Mouse (Mus musculus) heart, postnatal 0 days (tissue): ENCODE data around the gene Pcdh10. TPM values are rescaled to one million over a fixed set of nuclear protein-coding genes. Genes with fewer than 3 reads are reported as not detected.
A peak's percentile ranks its signal among the peaks of the same experiment; 100 is the strongest.

Experiments used
- ATAC-seq: fragments of 200-750 bp; cut with Nextera tagmentation; 2 replicates; pipeline ENCODE4 v1.8.0; 2017; ENCODE audit warnings: low read depth, moderate number of reproducible peaks, moderate library complexity; ENCODE audit not compliant: insufficient read depth
- DNase-seq: peaks from one replicate; pipeline ENCODE4 v3.0.0-alpha.2; 2016; ENCODE audit warnings: low spot score
- H3K27ac ChIP-seq: fragments of 300-500 bp; sonication (generic); 2 replicates; pipeline ENCODE4 v1.5.1; 2014; ENCODE audit warnings: low read depth, mild to moderate bottlenecking
- H3K27me3 ChIP-seq: fragments of 300-500 bp; sonication (generic); 2 replicates; pipeline ENCODE4 v1.6.1; 2014; ENCODE audit warnings: low read length, mixed read lengths; ENCODE audit not compliant: control insufficient read depth, insufficient read depth
- H3K36me3 ChIP-seq: fragments of 300-500 bp; sonication (generic); replicated peaks from 2 replicates; pipeline ENCODE4 v1.6.1; 2014; ENCODE audit warnings: low read length, mixed read lengths; ENCODE audit not compliant: control insufficient read depth, insufficient read depth
- H3K4me1 ChIP-seq: fragments of 300-500 bp; sonication (generic); 2 replicates; pipeline ENCODE4 v1.6.1; 2014; ENCODE audit warnings: antibody characterized with exemption; ENCODE audit not compliant: control insufficient read depth, insufficient read depth
- H3K4me2 ChIP-seq: fragments of 300-500 bp; sonication (generic); 2 replicates; pipeline ENCODE4 v1.6.1; 2014; ENCODE audit warnings: low read depth, mild to moderate bottlenecking, low read length, moderate library complexity
- H3K4me3 ChIP-seq: fragments of 300-500 bp; sonication (generic); 2 replicates; pipeline ENCODE4 v1.5.1; 2014; ENCODE audit warnings: low read depth, low read length
- H3K9ac ChIP-seq: fragments of 300-500 bp; sonication (generic); replicated peaks from 2 replicates; pipeline ENCODE4 v1.6.1; 2014; ENCODE audit warnings: low read depth, low read length, mixed read lengths
- H3K9me3 ChIP-seq: fragments of 300-500 bp; sonication (generic); replicated peaks from 2 replicates; pipeline ENCODE4 v1.6.1; 2016; ENCODE audit warnings: low read length; ENCODE audit not compliant: control insufficient read depth
- CTCF ChIP-seq: IDR thresholded peaks from 2 replicates; pipeline ENCODE4 v1.5.1; 2016; ENCODE audit warnings: antibody characterized with exemption, control low read depth, low read depth
- EP300 ChIP-seq: IDR thresholded peaks from 2 replicates; pipeline ENCODE4 v1.6.1; 2016; ENCODE audit warnings: antibody characterized with exemption, low read depth
- WGBS: fragments of 180-500 bp; shearing (Covaris S2); extraction: QIAGEN DNeasy Blood & Tissue Kit; methylation state at CpG from one replicate; pipeline ENCODE4 v1.1.7; 2014; 5-methylcytosine and 5-hydroxymethylcytosine counted together
- polyA plus RNA-seq: library from polyadenylated mRNA; unstranded; fragments of >200 nt; fragmentation: Nextera tagmentation; extraction: Ambion mirVana; gene quantifications from 2 replicates; pipeline ENCODE4 v1.2.1, GENCODE M21; 2015
- total RNA-seq: library from RNA; depleted of rRNA; stranded (reverse); fragments of >200 nt; gene quantifications from 2 replicates; pipeline ENCODE4 v1.2.3, GENCODE M21; 2014; ENCODE audit warnings: low replicate concordance; rRNA removed

Pcdh10 gene
- total RNA-seq (0.19 and 3.8 TPM in 2 replicates), polyA plus RNA-seq (0.01 TPM in 1 of 2 replicates, not detected in the other)

DNA sequence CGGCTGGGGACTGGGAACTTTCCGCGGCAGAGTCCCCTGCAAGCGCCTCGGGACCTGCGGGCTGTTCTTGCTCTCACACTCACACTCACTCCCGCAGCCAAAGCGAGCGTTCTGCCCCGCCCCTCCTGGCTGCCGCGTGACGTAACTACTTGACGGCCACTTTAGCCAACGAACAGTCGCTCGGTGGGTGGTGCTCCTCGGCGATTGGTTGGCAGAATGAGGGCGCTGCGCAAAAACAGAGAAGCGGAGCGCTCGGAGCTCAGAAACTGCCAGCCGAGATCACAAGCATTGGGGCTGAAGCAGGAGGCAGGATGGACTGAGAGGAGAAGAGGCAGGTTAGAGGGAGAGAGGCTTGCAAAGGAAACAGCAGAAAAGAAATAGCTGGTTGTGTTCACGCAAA, at the start of gene Pcdh10:
Gene Pcdh10 (plus strand): TSS at position 254 of the 400 bp plus-strand sequence.
- Histone ChIP-seq H3K9me3 (no peaks in the 10 kb centered on the region), H3K27ac (no peak within 1 kb of the TSS), H3K36me3 (no peaks in the 10 kb centered on the region), H3K4me2 (peak within 1 kb of the TSS; percentile 98), H3K9ac (no peak within 1 kb of the TSS), H3K4me1 (peaks cover 20% of the 10 kb centered on the region), H3K27me3 (peaks cover 69% of the 10 kb centered on the region), H3K4me3 (peak within 1 kb of the TSS; percentile 54)
- under 1% methylated on average over 26 of the region's 26 CpGs for WGBS
- peak; percentile 94 for ATAC-seq
- peak; percentile 89 for DNase-seq
- TF ChIP-seq CTCF, result no peak
- no peak for TF ChIP-seq EP300

- no peaks in the 10 kb centered on the region for H3K4me1 ChIP-seq
- no peak overlapping the region for H3K9ac ChIP-seq
- H3K9me3 ChIP-seq, result no peaks in the 10 kb centered on the region
- H3K27ac ChIP-seq, result no peak overlapping the region
- no peaks in the 10 kb centered on the region for H3K36me3 ChIP-seq
- TF ChIP-seq CTCF, result no peak
- TF ChIP-seq EP300, result no peak
- no peak for ATAC-seq
- 71% methylated on average over 1 of the region's 1 CpGs for WGBS
- H3K4me3 ChIP-seq, result no peak overlapping the region
- H3K4me2 ChIP-seq, result no peak overlapping the region
- no peak for DNase-seq
- H3K27me3 ChIP-seq, result no peaks in the 10 kb centered on the region
These were observed 22.3 kb upstream of the Pcdh10 start for GRCm38 (mm10) chr3:45355919-45356318.

- Histone ChIP-seq H3K36me3 (no peaks in the 10 kb centered on the region), H3K9ac (no peak overlapping the region), H3K4me3 (no peak overlapping the region), H3K27me3 (no peaks in the 10 kb centered on the region), H3K4me1 (no peaks in the 10 kb centered on the region), H3K9me3 (no peaks in the 10 kb centered on the region), H3K27ac (no peak overlapping the region), H3K4me2 (no peak overlapping the region)
- ATAC-seq, result no peak
- no peak for DNase-seq
- TF ChIP-seq CTCF (no peak), EP300 (no peak)
- 24% methylated on average over 1 of the region's 1 CpGs for WGBS
These were observed 9.2 kb upstream of the Pcdh10 start for GRCm38 (mm10) chr3:45368952-45369351.

GRCm38 (mm10) chr3:45375761-45376500, 2.3 kb upstream of the Pcdh10 start:
- TF ChIP-seq CTCF (peak; percentile 76), EP300 (no peak)
- under 1% methylated on average over 27 of the region's 27 CpGs for WGBS
- Histone ChIP-seq H3K4me2 (peak overlapping the region; percentile 98), H3K4me3 (peak overlapping the region; percentile 54), H3K36me3 (no peaks in the 10 kb centered on the region), H3K9ac (no peak overlapping the region), H3K27me3 (peaks cover 47% of the 10 kb centered on the region), H3K27ac (no peak overlapping the region), H3K9me3 (no peaks in the 10 kb centered on the region), H3K4me1 (peaks cover 15% of the 10 kb centered on the region)
- peak; percentile 43 for DNase-seq
- ATAC-seq, result no peak

- H3K9me3 ChIP-seq, result no peaks in the 10 kb centered on the region
- H3K9ac ChIP-seq, result no peak overlapping the region
- TF ChIP-seq EP300, result no peak
- no peak for TF ChIP-seq CTCF
- no peak for DNase-seq
- under 1% methylated on average over 59 of the region's 59 CpGs for WGBS
- no peaks in the 10 kb centered on the region for H3K36me3 ChIP-seq
- H3K4me1 ChIP-seq, result peaks cover 20% of the 10 kb centered on the region
- no peak for ATAC-seq
- H3K27me3 ChIP-seq, result peaks cover 55% of the 10 kb centered on the region
- H3K27ac ChIP-seq, result no peak overlapping the region
- peak overlapping the region; percentile 54 for H3K4me3 ChIP-seq
- H3K4me2 ChIP-seq, result peak overlapping the region; percentile 98
These were observed 1.5 kb upstream of the Pcdh10 start for GRCm38 (mm10) chr3:45376501-45377390.
